Mouse (Mus musculus): ENCODE data around the gene Rsph14.

Gene Rsph14

DNA sequence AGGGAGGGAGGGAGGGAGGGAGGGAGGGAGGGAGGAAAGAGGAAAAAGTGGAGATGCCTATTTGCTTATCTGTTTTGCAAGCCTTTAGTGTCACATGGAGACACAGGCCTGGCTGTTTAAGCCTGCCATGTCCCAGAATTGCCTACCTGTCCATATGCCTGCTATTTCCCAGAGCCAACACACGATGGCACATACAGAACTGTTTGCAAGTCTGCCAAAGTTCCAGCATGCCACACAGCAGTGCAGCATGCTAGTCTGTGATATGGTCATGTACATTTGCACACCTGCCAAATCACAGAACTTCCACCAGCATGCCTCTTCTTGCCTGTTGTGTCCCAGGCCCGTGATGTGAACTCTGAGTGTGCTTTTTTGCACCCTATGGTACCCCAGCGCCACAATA, 101.8 kb downstream of the Rsph14 start:
- DNase-seq = no peak

DNA sequence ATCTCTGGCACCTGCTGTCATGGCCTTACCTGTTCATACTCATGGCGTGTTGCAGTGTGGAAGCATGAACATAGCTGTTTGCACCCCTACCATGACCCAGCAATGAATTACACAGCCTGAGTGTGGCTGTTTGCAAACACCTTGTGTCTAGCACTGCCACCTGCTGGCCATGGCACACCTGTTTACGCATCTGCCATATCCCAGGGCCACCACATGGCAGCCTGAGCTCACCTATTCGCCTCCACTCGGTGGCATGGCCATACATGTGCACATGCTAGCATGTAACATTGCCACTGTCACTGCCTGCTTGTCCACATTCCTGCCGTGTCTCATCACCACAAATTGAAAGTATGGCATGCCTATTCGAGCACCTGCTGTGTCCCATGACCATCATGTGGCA, 102.8 kb downstream of the Rsph14 start:
- DNase-seq = peak; percentile 40

DNA sequence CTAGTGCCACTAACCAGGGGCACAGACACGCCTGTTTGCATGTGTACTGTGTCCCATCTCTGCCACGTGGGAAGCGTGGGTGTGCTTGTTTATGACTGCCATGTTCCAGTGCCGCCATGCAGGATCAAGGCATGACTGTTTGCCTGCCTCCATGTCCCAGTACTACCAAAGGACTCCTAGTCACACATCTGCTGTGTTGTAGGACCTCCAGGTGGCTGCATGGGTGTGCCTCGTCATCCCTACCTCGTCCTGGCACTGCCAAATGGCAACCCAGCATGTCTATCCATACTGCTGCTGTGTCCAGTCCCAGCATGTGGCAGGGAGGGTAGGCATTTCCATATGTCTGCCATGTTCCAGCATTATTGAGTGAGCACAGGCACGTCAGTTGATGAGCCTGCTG, 104.1 kb downstream of the Rsph14 start:
- no peak for DNase-seq

DNA sequence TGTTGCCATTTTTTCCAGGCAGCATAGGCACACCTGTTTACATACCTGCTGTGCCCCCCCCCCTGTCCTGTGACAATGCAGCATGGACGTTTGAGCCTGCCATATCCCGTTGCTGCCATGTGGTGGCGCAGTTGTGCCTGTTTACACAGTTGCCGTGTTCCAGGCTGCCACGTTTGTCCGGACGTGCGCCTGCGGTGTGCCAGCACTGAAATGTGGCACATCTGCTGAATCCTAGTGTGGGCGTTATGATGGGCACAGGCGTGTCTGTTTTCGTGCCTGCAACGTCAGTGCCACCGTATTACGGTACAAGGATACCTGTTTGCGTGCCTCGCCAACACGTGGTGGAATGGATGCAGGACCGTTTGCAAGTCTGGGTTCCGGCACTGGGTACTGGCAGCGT, 107.1 kb downstream of the Rsph14 start:
- DNase-seq = peak; percentile 64

DNA sequence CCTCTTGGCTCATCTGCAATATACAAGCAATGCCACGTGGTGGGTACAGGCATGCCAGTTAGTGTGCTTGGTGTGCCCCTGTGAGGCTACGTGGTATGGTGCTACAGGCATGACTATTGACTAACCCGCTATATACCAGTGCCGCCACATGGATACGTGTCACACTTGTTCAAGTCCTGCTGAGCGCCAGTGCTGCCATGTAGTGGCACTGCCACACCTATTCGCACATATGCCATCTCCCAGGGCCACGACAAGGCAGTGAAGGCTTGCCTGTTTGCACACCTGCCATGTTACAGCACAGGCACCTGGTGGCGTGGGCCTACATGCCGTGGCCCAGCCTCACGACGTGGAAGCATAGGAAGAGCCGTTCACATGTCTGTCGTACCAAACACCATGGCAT, 108.1 kb downstream of the Rsph14 start:
- no peak for DNase-seq

DNA sequence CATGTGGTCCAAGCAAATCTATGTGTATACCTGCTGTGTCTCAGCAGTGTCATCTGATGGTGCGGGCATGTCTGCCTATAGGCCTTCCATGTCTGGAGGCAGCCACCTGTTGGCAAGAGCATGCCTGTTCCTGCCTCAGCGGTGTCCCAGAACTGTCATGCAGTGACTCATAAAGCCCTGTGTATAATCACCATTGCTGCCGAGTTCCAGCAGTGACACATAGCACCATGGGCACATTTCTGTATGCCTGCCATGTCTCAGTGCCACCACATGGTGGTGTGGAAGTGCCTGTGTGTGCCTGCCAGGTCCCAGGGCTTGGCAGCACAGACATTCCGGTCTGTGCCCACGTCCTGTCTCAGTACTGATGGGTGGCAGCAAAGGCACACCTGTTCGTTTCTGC, 109.6 kb downstream of the Rsph14 start:
- DNase-seq = peak; percentile 33

DNA sequence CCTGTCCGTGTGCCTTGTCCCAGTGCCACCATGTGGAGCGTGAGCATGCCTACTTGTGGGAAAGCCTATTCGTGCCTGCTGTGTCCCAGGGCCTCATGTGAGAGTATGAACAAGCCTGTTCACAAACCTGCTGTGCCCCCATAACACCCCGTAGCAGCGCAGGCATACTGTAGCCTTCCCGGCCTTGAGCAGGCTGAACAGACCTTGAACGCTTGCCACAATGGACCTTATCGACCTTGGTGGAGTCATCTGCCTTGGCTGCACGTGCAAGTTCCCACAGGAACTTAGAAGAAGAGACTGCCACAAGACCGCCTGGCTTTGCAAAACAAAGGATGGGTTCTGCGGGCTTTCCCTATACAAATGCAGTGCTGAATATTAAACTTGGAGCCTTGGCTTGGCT, 110.8 kb downstream of the Rsph14 start:
- DNase-seq = no peak

DNA sequence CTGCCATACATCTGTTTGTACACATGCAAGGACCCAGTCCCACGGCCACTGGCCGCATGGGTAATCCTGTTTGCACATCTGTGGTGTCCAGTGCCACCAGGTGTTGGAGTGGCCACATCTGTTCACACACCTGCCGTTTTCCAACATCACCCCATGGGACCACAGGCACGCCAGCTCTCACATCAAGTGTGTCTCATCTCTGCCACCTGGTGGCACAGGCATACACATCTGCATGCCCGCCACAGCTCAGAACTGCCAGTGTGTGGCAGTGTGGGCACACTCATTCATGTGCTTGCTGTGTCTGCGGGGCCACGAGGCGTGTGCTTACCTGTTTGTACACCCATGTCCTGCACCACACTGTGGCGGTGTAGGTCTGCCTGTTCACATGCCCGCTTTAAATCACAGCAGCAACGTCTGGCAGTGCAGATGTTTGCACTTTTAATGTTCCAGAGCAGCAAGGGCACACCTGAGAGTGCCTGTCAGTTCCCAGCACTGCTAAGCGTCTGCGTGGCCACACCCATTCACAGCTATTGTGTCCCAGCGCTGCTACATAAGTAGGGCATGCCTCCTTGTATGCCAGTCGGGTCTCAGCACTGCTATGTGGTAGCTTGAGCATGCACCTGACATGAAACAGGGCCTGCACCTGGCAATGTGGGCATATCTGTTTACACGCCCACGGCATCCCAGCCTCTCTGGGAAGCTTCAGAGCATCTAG, 111.4 kb downstream of the Rsph14 start:
- peak; percentile 76 for DNase-seq

DNA sequence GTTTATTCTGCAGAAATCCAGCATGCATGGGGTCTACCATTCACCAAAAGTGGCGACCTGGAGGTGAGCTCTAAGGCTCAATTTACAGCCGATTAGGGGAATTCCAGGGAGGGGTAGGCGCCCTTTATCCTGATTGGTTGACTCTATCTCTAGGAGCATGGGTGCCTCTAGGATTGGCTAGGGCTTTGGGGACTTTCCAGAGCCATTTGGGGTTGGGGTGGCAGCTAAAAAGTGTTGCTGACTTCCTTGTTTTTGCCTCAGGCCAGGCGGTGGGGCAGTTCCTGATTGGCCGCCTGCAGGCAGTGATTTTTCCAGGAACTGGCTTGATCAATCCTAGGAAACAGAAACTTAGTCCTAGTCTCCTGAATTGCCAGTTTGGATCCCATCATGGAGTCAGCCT, 113.1 kb downstream of the Rsph14 start:
- no peak for DNase-seq

DNA sequence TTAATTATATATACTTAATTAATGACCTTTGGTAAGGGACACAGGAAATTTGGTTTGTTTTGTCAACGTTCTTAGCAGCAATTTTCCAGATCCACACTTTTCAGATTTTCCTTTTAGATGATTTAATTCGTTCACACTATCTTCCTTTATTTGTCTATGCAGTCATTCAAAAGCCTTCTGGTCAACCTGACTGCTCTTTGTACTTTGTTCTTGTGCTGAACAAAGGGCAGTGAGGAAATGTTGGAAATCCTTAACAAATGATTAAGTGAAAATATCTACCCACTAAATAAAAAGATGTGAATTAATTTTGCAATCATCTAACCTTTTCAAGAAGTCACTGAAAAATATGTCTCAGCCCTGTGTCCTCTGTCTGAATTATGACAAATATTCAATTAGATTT, 124.0 kb downstream of the Rsph14 start:
- no peak for DNase-seq

Data from lung, postnatal 36 days (tissue).